Mouse (Mus musculus): ENCODE results near the gene Ascc3. TPM values are rescaled to one million over a fixed set of nuclear protein-coding genes. Genes with fewer than 3 reads are reported as not detected.

The Ascc3 gene
- polyA plus RNA-seq, 1 experiment from 2014 or later: 11.9 TPM

DNA sequence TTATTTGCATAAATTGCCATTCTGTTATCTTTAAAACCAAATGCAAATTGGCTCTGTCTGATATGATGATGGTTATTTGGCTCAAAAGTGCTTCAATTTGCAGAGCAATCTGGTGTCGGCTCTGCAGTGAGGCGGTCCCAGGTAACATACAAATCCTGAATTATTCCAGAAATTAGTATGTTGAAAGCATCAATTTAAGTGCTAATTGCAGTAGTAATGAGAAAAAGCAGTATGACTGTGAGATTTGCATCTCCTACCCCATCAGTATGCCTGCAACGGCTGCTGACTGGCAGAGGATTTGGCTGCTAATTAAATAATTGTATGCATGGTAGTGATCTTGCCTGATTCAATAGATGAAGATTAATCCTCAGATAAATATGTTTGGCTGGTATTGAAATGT is 250.9 kb downstream of the Ascc3 start:
- Histone ChIP-seq H3K4me2 (no peak overlapping the region), H3K27me3 (no peaks in the 10 kb centered on the region), H3K4me1 (replicated peaks) (no peaks in the 10 kb centered on the region), H3K9ac (no peak overlapping the region), H3K4me3 (replicated peaks) (no peak overlapping the region), H3K36me3 (replicated peaks) (no peaks in the 10 kb centered on the region; the same call in 1 of the 2 replicates), H3K9me3 (replicated peaks) (no peaks in the 10 kb centered on the region), H3K27ac (replicated peaks) (no peak overlapping the region)
- 84% methylated on average over 3 of the region's 3 CpGs for WGBS (ENCODE audit: insufficient replicate concordance)
- no peak for ATAC-seq (ENCODE audit: insufficient read depth)

DNA sequence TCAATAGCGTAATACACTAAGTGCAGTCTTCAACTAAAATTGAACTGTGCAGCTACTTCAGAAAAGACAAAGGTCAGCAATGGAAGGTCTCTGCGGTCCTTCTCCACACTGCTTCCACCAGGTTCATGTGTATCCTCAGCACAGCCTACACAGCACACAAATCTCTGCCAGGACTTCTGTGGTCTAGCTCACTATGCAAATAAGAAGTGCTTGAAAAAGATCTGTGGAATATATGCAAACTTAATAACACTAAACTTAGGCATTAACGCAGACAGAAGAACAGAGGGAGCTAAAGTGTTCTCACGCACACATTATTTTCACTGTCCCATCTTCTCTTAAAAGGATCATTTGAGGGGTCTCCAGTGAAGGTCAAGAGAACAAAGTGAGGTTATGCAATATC is 275.7 kb downstream of the Ascc3 start:
- Histone ChIP-seq H3K27ac (replicated peaks) (no peak overlapping the region), H3K4me1 (replicated peaks) (no peaks in the 10 kb centered on the region), H3K9me3 (replicated peaks) (no peaks in the 10 kb centered on the region), H3K4me3 (replicated peaks) (no peak overlapping the region), H3K9ac (no peak overlapping the region), H3K4me2 (no peak overlapping the region), H3K36me3 (replicated peaks) (no peaks in the 10 kb centered on the region), H3K27me3 (no peaks in the 10 kb centered on the region)
- no peak for ATAC-seq (ENCODE audit: insufficient read depth)
- WGBS (ENCODE audit: insufficient replicate concordance): 42% methylated on average over 4 of the region's 4 CpGs

GRCm38 (mm10) chr10:50876952-50877351 is 284.5 kb downstream of the Ascc3 start:
- no peak overlapping the region for H3K9ac ChIP-seq
- 27% methylated on average over 5 of the region's 5 CpGs for WGBS (ENCODE audit: insufficient replicate concordance)

DNA sequence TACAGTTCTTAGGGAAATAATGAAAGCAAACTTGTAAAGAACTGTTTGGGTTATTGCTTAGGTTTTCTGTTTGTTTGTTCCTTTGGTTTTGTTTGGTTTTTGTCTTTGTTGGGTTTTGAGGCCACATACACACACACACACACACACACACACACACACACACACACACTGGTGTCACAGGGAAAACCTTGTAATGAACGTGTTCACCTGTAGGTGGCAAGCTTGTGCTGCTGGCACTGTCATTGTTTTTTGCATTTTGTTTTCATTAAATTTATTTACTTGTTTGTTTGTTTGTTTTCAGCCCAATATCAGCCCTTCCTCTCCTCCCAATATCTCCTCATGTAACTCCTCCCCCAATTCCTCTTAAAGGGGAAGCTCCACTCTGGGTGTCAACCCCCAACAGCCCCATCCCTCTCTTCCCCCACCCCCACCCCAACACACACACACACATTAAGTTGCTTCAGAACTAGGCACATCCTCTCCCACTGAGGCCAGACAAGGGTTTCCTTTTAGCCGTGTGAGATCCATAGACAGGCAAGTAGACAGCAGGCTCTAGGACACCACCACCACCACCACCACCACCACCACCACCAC is 289.1 kb downstream of the Ascc3 start:
- no peak for ATAC-seq (ENCODE audit: insufficient read depth)
- Histone ChIP-seq H3K4me2 (no peak overlapping the region), H3K36me3 (replicated peaks) (no peaks in the 10 kb centered on the region), H3K9ac (no peak overlapping the region), H3K27ac (replicated peaks) (no peak overlapping the region), H3K27me3 (peaks cover 5% of the 10 kb centered on the region; the same call in 1 of the 2 replicates), H3K9me3 (replicated peaks) (no peaks in the 10 kb centered on the region), H3K4me3 (replicated peaks) (no peak overlapping the region), H3K4me1 (replicated peaks) (no peaks in the 10 kb centered on the region)
- 12% methylated on average over 2 of the region's 2 CpGs for WGBS (ENCODE audit: insufficient replicate concordance)

More at GRCm38 (mm10) chr10:50876952-50877351, 284.5 kb downstream of the Ascc3 start:
- Histone ChIP-seq H3K4me3 (replicated peaks) (no peak overlapping the region), H3K36me3 (replicated peaks) (no peaks in the 10 kb centered on the region), H3K27me3 (no peaks in the 10 kb centered on the region), H3K4me2 (no peak overlapping the region), H3K27ac (replicated peaks) (no peak overlapping the region), H3K4me1 (replicated peaks) (no peaks in the 10 kb centered on the region), H3K9me3 (replicated peaks) (no peaks in the 10 kb centered on the region)
- no peak for ATAC-seq (ENCODE audit: insufficient read depth)

DNA sequence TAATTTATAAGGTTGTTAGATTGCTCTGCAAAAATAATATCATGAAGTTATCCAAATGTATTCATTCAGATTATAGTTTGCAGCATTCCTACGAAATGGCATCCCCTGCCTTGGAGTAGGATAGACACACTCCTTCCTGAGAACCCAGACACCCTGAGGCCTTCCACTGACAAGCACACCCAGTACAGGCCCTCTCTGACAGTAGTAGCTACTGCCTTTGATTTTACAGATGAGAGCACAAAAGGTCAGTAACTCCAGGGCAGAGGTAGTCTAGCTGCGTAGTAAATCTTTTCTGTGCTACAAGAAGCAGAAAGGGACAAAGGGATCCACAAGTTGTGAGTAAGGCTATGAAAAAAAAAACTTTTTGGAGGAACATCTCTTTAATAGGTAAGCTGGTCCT is 289.9 kb downstream of the Ascc3 start:
- H3K36me3 ChIP-seq (replicated peaks): no peaks in the 10 kb centered on the region
- no peaks in the 10 kb centered on the region for H3K9me3 ChIP-seq (replicated peaks)
- H3K4me1 ChIP-seq (replicated peaks): no peaks in the 10 kb centered on the region
- no peak for ATAC-seq (ENCODE audit: insufficient read depth)
- H3K4me2 ChIP-seq: no peak overlapping the region
- H3K27me3 ChIP-seq: peaks cover 5% of the 10 kb centered on the region; the same call in 1 of the 2 replicates
- H3K9ac ChIP-seq: no peak overlapping the region
- WGBS (ENCODE audit: insufficient replicate concordance): 64% methylated on average over 2 of the region's 2 CpGs
- H3K27ac ChIP-seq (replicated peaks): no peak overlapping the region
- no peak overlapping the region for H3K4me3 ChIP-seq (replicated peaks)

DNA sequence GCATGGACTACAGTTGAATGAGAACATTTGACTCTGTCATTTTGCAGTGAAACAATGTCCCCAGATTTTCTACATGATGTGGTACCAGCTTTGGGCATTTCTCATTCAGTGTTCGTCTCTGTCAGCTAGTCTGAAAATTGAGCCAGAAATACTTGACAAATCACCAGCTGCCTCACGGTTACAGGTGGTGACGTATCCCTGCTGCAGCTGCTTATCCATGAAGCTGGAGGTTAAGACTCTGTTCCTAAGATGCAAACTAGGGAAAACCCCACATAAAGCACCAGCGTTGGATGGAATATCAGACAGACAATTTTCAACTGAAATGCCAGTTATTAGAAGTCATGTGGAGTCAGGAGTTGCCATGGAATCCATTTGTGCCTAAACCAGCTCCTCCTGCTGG is 293.8 kb downstream of the Ascc3 start:
- WGBS (ENCODE audit: insufficient replicate concordance): 55% methylated on average over 4 of the region's 4 CpGs
- Histone ChIP-seq H3K9ac (no peak overlapping the region), H3K4me2 (no peak overlapping the region), H3K4me3 (replicated peaks) (no peak overlapping the region), H3K27ac (replicated peaks) (no peak overlapping the region), H3K4me1 (replicated peaks) (no peaks in the 10 kb centered on the region), H3K27me3 (peaks cover 33% of the 10 kb centered on the region), H3K36me3 (replicated peaks) (no peaks in the 10 kb centered on the region), H3K9me3 (replicated peaks) (no peaks in the 10 kb centered on the region)
- ATAC-seq (ENCODE audit: insufficient read depth): no peak

- no peak for ATAC-seq (ENCODE audit: insufficient read depth)
- H3K27ac ChIP-seq (replicated peaks): no peak overlapping the region
- WGBS (ENCODE audit: insufficient replicate concordance): 15% methylated on average over 6 of the region's 6 CpGs
Observed at GRCm38 (mm10) chr10:50890621-50891020, 298.2 kb downstream of the Ascc3 start.

GRCm38 (mm10) chr10:50891876-50892711 is 299.6 kb downstream of the Ascc3 start:
- Histone ChIP-seq H3K27me3 (peaks cover 86% of the 10 kb centered on the region), H3K9me3 (replicated peaks) (no peaks in the 10 kb centered on the region), H3K4me1 (replicated peaks) (peaks cover 12% of the 10 kb centered on the region), H3K4me2 (no peak overlapping the region), H3K9ac (no peak overlapping the region), H3K27ac (replicated peaks) (no peak overlapping the region), H3K4me3 (replicated peaks) (no peak overlapping the region), H3K36me3 (replicated peaks) (no peaks in the 10 kb centered on the region)
- WGBS (ENCODE audit: insufficient replicate concordance): 3% methylated on average over 26 of the region's 26 CpGs
- no peak for ATAC-seq (ENCODE audit: insufficient read depth)

More at GRCm38 (mm10) chr10:50890621-50891020, 298.2 kb downstream of the Ascc3 start:
- Histone ChIP-seq H3K9ac (no peak overlapping the region), H3K36me3 (replicated peaks) (no peaks in the 10 kb centered on the region), H3K4me3 (replicated peaks) (no peak overlapping the region), H3K9me3 (replicated peaks) (no peaks in the 10 kb centered on the region), H3K4me1 (replicated peaks) (peaks cover 12% of the 10 kb centered on the region), H3K27me3 (peaks cover 73% of the 10 kb centered on the region), H3K4me2 (no peak overlapping the region)

- Histone ChIP-seq H3K4me3 (replicated peaks) (no peak overlapping the region), H3K4me2 (no peak overlapping the region), H3K27me3 (peaks cover 93% of the 10 kb centered on the region), H3K36me3 (replicated peaks) (no peaks in the 10 kb centered on the region), H3K9ac (no peak overlapping the region), H3K9me3 (replicated peaks) (no peaks in the 10 kb centered on the region), H3K4me1 (replicated peaks) (peaks cover 12% of the 10 kb centered on the region), H3K27ac (replicated peaks) (no peak overlapping the region)
- no peak for ATAC-seq (ENCODE audit: insufficient read depth)
- 2% methylated on average over 15 of the region's 15 CpGs for WGBS (ENCODE audit: insufficient replicate concordance)
Observed at GRCm38 (mm10) chr10:50892751-50893320, 300.4 kb downstream of the Ascc3 start.

- ATAC-seq (ENCODE audit: insufficient read depth): no peak
- no peak overlapping the region for H3K4me2 ChIP-seq
- H3K36me3 ChIP-seq (replicated peaks): no peaks in the 10 kb centered on the region
- H3K9me3 ChIP-seq (replicated peaks): no peaks in the 10 kb centered on the region
- no peak overlapping the region for H3K4me3 ChIP-seq (replicated peaks)
- no peak overlapping the region for H3K9ac ChIP-seq
- WGBS (ENCODE audit: insufficient replicate concordance): 3% methylated on average over 10 of the region's 10 CpGs
- H3K27me3 ChIP-seq: peaks cover 100% of the 10 kb centered on the region
- H3K27ac ChIP-seq (replicated peaks): no peak overlapping the region
- peaks cover 12% of the 10 kb centered on the region for H3K4me1 ChIP-seq (replicated peaks)
Observed at GRCm38 (mm10) chr10:50893546-50893945, 301.1 kb downstream of the Ascc3 start.

Data from liver, embryonic 15.5 days (tissue).